Mouse (Mus musculus) monocyte, adult 2 months (primary cell): ENCODE measurements around the gene Sost.
A peak's percentile ranks its signal among the peaks of the same experiment; 100 is the strongest.

Source experiments
- DNase-seq, 2 experiments: peaks; one replicate each; pipeline ENCODE4 v3.0.0; 2022; ENCODE audit warnings: low spot score in 2 of 2, low read depth in 1 of 2

The Sost gene

GRCm38 (mm10) chr11:101983431-101983921 lies 16.7 kb upstream of the Sost start:
- no peak for DNase-seq

GRCm38 (mm10) chr11:101982981-101983411 lies 16.2 kb upstream of the Sost start:
- no peak for DNase-seq

GRCm38 (mm10) chr11:101981850-101982249 lies 15.0 kb upstream of the Sost start:
- DNase-seq = peak; percentile 68 to 77

GRCm38 (mm10) chr11:101980603-101981157 lies 13.9 kb upstream of the Sost start:
- no peak for DNase-seq

- no peak for DNase-seq
Measured at GRCm38 (mm10) chr11:101979140-101979539, 12.3 kb upstream of the Sost start.

- DNase-seq = no peak
Measured at GRCm38 (mm10) chr11:101976949-101977348, 10.1 kb upstream of the Sost start.

GRCm38 (mm10) chr11:101974923-101975322 lies 8.1 kb upstream of the Sost start:
- no peak for DNase-seq

GRCm38 (mm10) chr11:101974181-101974580 lies 7.4 kb upstream of the Sost start:
- DNase-seq = no peak

GRCm38 (mm10) chr11:101973496-101973895 lies 6.7 kb upstream of the Sost start:
- no peak for DNase-seq

GRCm38 (mm10) chr11:101972651-101973050 lies 5.8 kb upstream of the Sost start:
- DNase-seq = no peak

- peak; percentile 41 to 60 for DNase-seq
Measured at GRCm38 (mm10) chr11:101972097-101972496, 5.3 kb upstream of the Sost start.

- peak in 1 of 2 experiments; percentile 44 for DNase-seq
Measured at GRCm38 (mm10) chr11:101971410-101971809, 4.6 kb upstream of the Sost start.

GRCm38 (mm10) chr11:101969835-101970234 lies 3.0 kb upstream of the Sost start:
- DNase-seq = no peak

GRCm38 (mm10) chr11:101968791-101969190 lies 2.0 kb upstream of the Sost start:
- peak in 1 of 2 experiments; percentile 61 for DNase-seq

- no peak for DNase-seq
Measured at GRCm38 (mm10) chr11:101968311-101968710, 1.5 kb upstream of the Sost start.

GRCm38 (mm10) chr11:101965553-101965952 lies 1.3 kb downstream of the Sost start:
- DNase-seq = no peak

- no peak for DNase-seq
Measured at GRCm38 (mm10) chr11:101964647-101965046, 2.2 kb downstream of the Sost start.

- DNase-seq = no peak
Measured at GRCm38 (mm10) chr11:101963473-101964291, 3.1 kb downstream of the Sost start.

GRCm38 (mm10) chr11:101963043-101963442 lies 3.8 kb downstream of the Sost start:
- DNase-seq = no peak

- DNase-seq = no peak
Measured at GRCm38 (mm10) chr11:101957476-101957875, 9.3 kb downstream of the Sost start.

GRCm38 (mm10) chr11:101953441-101953840 lies 13.4 kb downstream of the Sost start:
- no peak for DNase-seq

GRCm38 (mm10) chr11:101952541-101953341 lies 14.1 kb downstream of the Sost start:
- DNase-seq = no peak
